Mouse (Mus musculus) leukemia stem cell, adult 10-12 weeks (primary cell): ENCODE results near the gene Cbll1. TPM values are rescaled to one million over a fixed set of nuclear protein-coding genes. Genes with fewer than 3 reads are reported as not detected.

ENCODE experiments used
- polyA plus RNA-seq: library from polyadenylated mRNA; stranded (reverse); fragments of >175 nt; gene quantifications from 2 replicates; pipeline ENCODE4 v1.2.3, GENCODE M21; 2012; ENCODE audit warnings: low replicate concordance

Cbll1 gene
- polyA plus RNA-seq: 2.0 and 4.8 TPM in 2 replicates

DNA sequence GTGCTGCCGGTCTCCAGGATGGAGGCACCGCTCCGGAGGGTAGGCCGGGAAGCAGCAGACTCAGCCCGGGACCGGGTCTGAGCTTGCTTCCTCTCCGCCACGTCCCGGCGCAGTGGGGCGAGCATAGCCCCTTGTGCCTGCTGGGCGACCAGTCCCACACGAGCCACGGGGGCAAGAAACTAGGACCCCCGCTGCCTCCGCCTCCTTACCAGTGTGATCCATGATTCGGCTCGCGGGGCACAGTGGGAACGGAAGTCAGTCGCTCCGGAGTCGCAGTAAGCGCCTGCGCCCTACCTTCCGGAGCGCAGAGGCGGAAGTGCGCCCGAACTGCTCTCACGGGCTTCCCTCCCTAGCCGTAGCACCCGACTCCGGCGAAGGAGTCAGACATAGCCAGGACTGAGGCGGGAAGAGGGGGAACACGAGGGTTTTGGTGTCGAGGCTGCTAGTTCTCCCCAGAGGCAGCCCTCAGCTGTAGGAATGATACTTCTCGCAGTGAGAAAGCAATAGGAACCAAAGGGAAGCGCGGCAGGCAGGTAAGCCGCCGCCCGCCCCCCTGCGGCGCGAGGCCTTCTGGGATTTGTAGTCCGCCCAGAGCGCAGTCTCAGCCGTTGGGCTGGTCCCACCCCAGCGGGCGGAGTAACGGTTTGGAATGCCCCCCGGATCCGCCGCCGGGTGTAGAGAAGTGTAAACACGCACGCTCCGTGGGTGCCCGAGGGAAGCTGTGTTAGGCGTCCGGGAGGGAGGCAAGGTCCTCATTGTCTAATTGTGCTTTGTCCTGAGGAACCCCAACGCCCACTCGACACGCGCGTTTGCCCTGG, at the start of gene Cbll1:
Gene Cbll1 (minus strand): TSS at position 303 of the 818 bp plus-strand sequence.

Other genes starting within 250 kb of the Cbll1 start
- gene Lamb1, start 234.4 kb downstream of the Cbll1 start, polyA plus RNA-seq: 0.85 and 2.1 TPM in 2 replicates
- gene Dld, start 148.2 kb downstream of the Cbll1 start, polyA plus RNA-seq: 0.59 and 4.4 TPM in 2 replicates
- gene Slc26a3, start 108.7 kb downstream of the Cbll1 start, polyA plus RNA-seq: not detected in 2 replicates
- not detected in 2 replicates for gene Slc26a4, start 60.4 kb upstream of the Cbll1 start, polyA plus RNA-seq
- 4.2 and 15.3 TPM in 2 replicates for gene Bcap29, start 135.0 kb upstream of the Cbll1 start, polyA plus RNA-seq
- gene Dus4l, start 155.2 kb upstream of the Cbll1 start, polyA plus RNA-seq: 3.7 and 11.5 TPM in 2 replicates
- gene Cog5, start 155.3 kb upstream of the Cbll1 start, polyA plus RNA-seq: 1.0 and 2.2 TPM in 2 replicates
- gene Gpr22, start 214.3 kb upstream of the Cbll1 start, polyA plus RNA-seq: not detected in 2 replicates